Mouse (Mus musculus): ENCODE measurements around the gene Ccdc78. TPM values are rescaled to one million over a fixed set of nuclear protein-coding genes. Genes with fewer than 3 reads are reported as not detected.

The Ccdc78 gene
- polyA plus RNA-seq, 1 experiment from 2014 or later, result 0.20 TPM

- peak overlapping the region; percentile 60 for H3K4me3 ChIP-seq
- peaks cover 67% of the 10 kb centered on the region for H3K4me1 ChIP-seq
- WGBS, result 39% methylated on average over 8 of the region's 8 CpGs
- H3K4me2 ChIP-seq, result peak overlapping the region; percentile 81
- H3K9ac ChIP-seq, result peak overlapping the region; percentile 81
- no peak for ATAC-seq (ENCODE audit: insufficient number of reproducible peaks, insufficient read depth, low FRiP score, low TSS enrichment, low read depth)
- H3K27ac ChIP-seq, result peak overlapping the region; percentile 92
- peaks cover 56% of the 10 kb centered on the region for H3K36me3 ChIP-seq
- no peaks in the 10 kb centered on the region for H3K9me3 ChIP-seq
- no peaks in the 10 kb centered on the region for H3K27me3 ChIP-seq
Observed at GRCm38 (mm10) chr17:25829558-25830017, 43.2 kb downstream of the Ccdc78 start.

- no peaks in the 10 kb centered on the region for H3K9me3 ChIP-seq
- WGBS, result 80% methylated on average over 4 of the region's 4 CpGs
- H3K4me3 ChIP-seq, result peak overlapping the region; percentile 86; the same call in 1 of the 2 replicates
- peaks cover 62% of the 10 kb centered on the region for H3K36me3 ChIP-seq
- H3K4me2 ChIP-seq, result peak overlapping the region; percentile 81
- H3K9ac ChIP-seq, result no peak overlapping the region; the same call in none of the 2 replicates
- H3K4me1 ChIP-seq, result peaks cover 67% of the 10 kb centered on the region
- H3K27me3 ChIP-seq, result no peaks in the 10 kb centered on the region
- H3K27ac ChIP-seq, result no peak overlapping the region
- ATAC-seq (ENCODE audit: insufficient number of reproducible peaks, insufficient read depth, low FRiP score, low TSS enrichment, low read depth), result no peak
Observed at GRCm38 (mm10) chr17:25830200-25830753, 43.9 kb downstream of the Ccdc78 start.

- Histone ChIP-seq H3K4me3 (peak overlapping the region; percentile 86), H3K4me1 (peaks cover 70% of the 10 kb centered on the region), H3K9ac (peak overlapping the region; percentile 93), H3K36me3 (peaks cover 62% of the 10 kb centered on the region), H3K27me3 (no peaks in the 10 kb centered on the region), H3K9me3 (no peaks in the 10 kb centered on the region), H3K27ac (no peak overlapping the region), H3K4me2 (peak overlapping the region; percentile 98)
- WGBS, result 83% methylated on average over 14 of the region's 14 CpGs
- ATAC-seq (ENCODE audit: insufficient number of reproducible peaks, insufficient read depth, low FRiP score, low TSS enrichment, low read depth), result no peak
Observed at GRCm38 (mm10) chr17:25830806-25831431, 44.5 kb downstream of the Ccdc78 start.

- no peak for ATAC-seq (ENCODE audit: insufficient number of reproducible peaks, insufficient read depth, low FRiP score, low TSS enrichment, low read depth)
- Histone ChIP-seq H3K36me3 (peaks cover 56% of the 10 kb centered on the region), H3K4me2 (peak overlapping the region; percentile 98), H3K27ac (peak overlapping the region; percentile 95), H3K9ac (peak overlapping the region; percentile 93), H3K4me3 (peak overlapping the region; percentile 86), H3K9me3 (no peaks in the 10 kb centered on the region), H3K27me3 (no peaks in the 10 kb centered on the region), H3K4me1 (peaks cover 70% of the 10 kb centered on the region)
- WGBS, result 63% methylated on average over 21 of the region's 21 CpGs
Observed at GRCm38 (mm10) chr17:25831451-25832281, 45.3 kb downstream of the Ccdc78 start.

GRCm38 (mm10) chr17:25832436-25833290, 46.3 kb downstream of the Ccdc78 start:
- peak overlapping the region; percentile 95 for H3K27ac ChIP-seq
- no peaks in the 10 kb centered on the region for H3K9me3 ChIP-seq

GRCm38 (mm10) chr17:25833291-25833663, 46.9 kb downstream of the Ccdc78 start, which contains the start of gene Stub1:
Stub1 (minus strand) TSS chr17:25833404.
- Histone ChIP-seq H3K27ac (peak within 1 kb of the TSS; percentile 95), H3K36me3 (peaks cover 47% of the 10 kb centered on the region), H3K4me3 (peak within 1 kb of the TSS; percentile 86), H3K4me1 (peaks cover 75% of the 10 kb centered on the region), H3K27me3 (no peaks in the 10 kb centered on the region), H3K4me2 (peak within 1 kb of the TSS; percentile 98), H3K9me3 (no peaks in the 10 kb centered on the region), H3K9ac (peak within 1 kb of the TSS; percentile 93)
- peak; percentile 11; the same call in 1 of the 2 replicates for ATAC-seq (ENCODE audit: insufficient number of reproducible peaks, insufficient read depth, low FRiP score, low TSS enrichment, low read depth)
- under 1% methylated on average over 24 of the region's 24 CpGs for WGBS

More at GRCm38 (mm10) chr17:25832436-25833290, 46.3 kb downstream of the Ccdc78 start:
- peak; percentile 85 for ATAC-seq (ENCODE audit: insufficient number of reproducible peaks, insufficient read depth, low FRiP score, low TSS enrichment, low read depth)
- Histone ChIP-seq H3K27me3 (no peaks in the 10 kb centered on the region), H3K4me3 (peak overlapping the region; percentile 86), H3K36me3 (peaks cover 47% of the 10 kb centered on the region), H3K4me2 (peak overlapping the region; percentile 98), H3K9ac (peak overlapping the region; percentile 93), H3K4me1 (peaks cover 79% of the 10 kb centered on the region)
- WGBS, result under 1% methylated on average over 71 of the region's 77 CpGs

- Histone ChIP-seq H3K27ac (peak overlapping the region; percentile 95), H3K4me3 (peak overlapping the region; percentile 86), H3K4me2 (peak overlapping the region; percentile 98), H3K9me3 (no peaks in the 10 kb centered on the region), H3K4me1 (peaks cover 72% of the 10 kb centered on the region), H3K9ac (peak overlapping the region; percentile 93), H3K27me3 (no peaks in the 10 kb centered on the region), H3K36me3 (peaks cover 52% of the 10 kb centered on the region)
- no peak for ATAC-seq (ENCODE audit: insufficient number of reproducible peaks, insufficient read depth, low FRiP score, low TSS enrichment, low read depth)
- 50% methylated on average over 6 of the region's 6 CpGs for WGBS
Observed at GRCm38 (mm10) chr17:25833961-25834594, 47.7 kb downstream of the Ccdc78 start.

- peak overlapping the region; percentile 98 for H3K4me2 ChIP-seq
- no peak for ATAC-seq (ENCODE audit: insufficient number of reproducible peaks, insufficient read depth, low FRiP score, low TSS enrichment, low read depth)
- H3K9me3 ChIP-seq, result no peaks in the 10 kb centered on the region
- peaks cover 68% of the 10 kb centered on the region for H3K4me1 ChIP-seq
- peak overlapping the region; percentile 93 for H3K9ac ChIP-seq
- no peaks in the 10 kb centered on the region for H3K27me3 ChIP-seq
- 83% methylated on average over 12 of the region's 12 CpGs for WGBS
- no peak overlapping the region for H3K27ac ChIP-seq
- peak overlapping the region; percentile 86 for H3K4me3 ChIP-seq
- peaks cover 56% of the 10 kb centered on the region for H3K36me3 ChIP-seq
Observed at GRCm38 (mm10) chr17:25834595-25835222, 48.3 kb downstream of the Ccdc78 start.

- Histone ChIP-seq H3K4me1 (peaks cover 62% of the 10 kb centered on the region), H3K9ac (peak overlapping the region; percentile 93; the same call in 1 of the 2 replicates), H3K4me3 (peak overlapping the region; percentile 86; the same call in 1 of the 2 replicates), H3K27ac (no peak overlapping the region), H3K27me3 (no peaks in the 10 kb centered on the region), H3K36me3 (peaks cover 56% of the 10 kb centered on the region), H3K4me2 (peak overlapping the region; percentile 98), H3K9me3 (no peaks in the 10 kb centered on the region)
- no peak for ATAC-seq (ENCODE audit: insufficient number of reproducible peaks, insufficient read depth, low FRiP score, low TSS enrichment, low read depth)
- 91% methylated on average over 7 of the region's 7 CpGs for WGBS
Observed at GRCm38 (mm10) chr17:25835301-25835700, 48.9 kb downstream of the Ccdc78 start.

- Histone ChIP-seq H3K27me3 (no peaks in the 10 kb centered on the region), H3K4me3 (no peak overlapping the region), H3K36me3 (peaks cover 56% of the 10 kb centered on the region), H3K9me3 (no peaks in the 10 kb centered on the region), H3K4me1 (peaks cover 57% of the 10 kb centered on the region), H3K27ac (0 out of 2 replicates have a peak overlapping the region, but pooled peaks have one; percentile 16), H3K9ac (no peak overlapping the region), H3K4me2 (peak overlapping the region; percentile 98)
- no peak for ATAC-seq (ENCODE audit: insufficient number of reproducible peaks, insufficient read depth, low FRiP score, low TSS enrichment, low read depth)
- 90% methylated on average over 16 of the region's 16 CpGs for WGBS
Observed at GRCm38 (mm10) chr17:25835816-25836215, 49.4 kb downstream of the Ccdc78 start.
